Mouse (Mus musculus): ENCODE data around the gene Cpeb1. TPM values are rescaled to one million over a fixed set of nuclear protein-coding genes. Genes with fewer than 3 reads are reported as not detected.
"Not testable (repeated sequence)": the region's sequence is repeated elsewhere in the genome, so short reads cannot be mapped to it uniquely, and the experiment has no call there.

Cpeb1 gene
- 1.5 and 1.8 TPM in 2 replicates for polyA plus RNA-seq (2012; rRNA removed)

- 3% methylated on average over 28 of the region's 28 CpGs for WGBS
Observed at GRCm38 (mm10) chr7:81455155-81455651, at the start of gene Cpeb1. Gene Cpeb1, minus strand, starts transcription at chr7:81455465.

GRCm38 (mm10) chr7:81501050-81501449 is 45.8 kb upstream of the Cpeb1 start:
- WGBS, result 52% methylated on average over 2 of the region's 2 CpGs
- DNase-seq (ENCODE audit: low read depth, low spot score), result no peak

More at GRCm38 (mm10) chr7:81455155-81455651, at the start of gene Cpeb1:
- DNase-seq (ENCODE audit: low read depth, low spot score), result no peak

GRCm38 (mm10) chr7:81498181-81498580 is 42.9 kb upstream of the Cpeb1 start, which contains the start of gene BC048679:
Gene BC048679, minus strand, starts transcription at chr7:81498281.
- no peak for DNase-seq (ENCODE audit: low read depth, low spot score)
- 60% methylated on average over 7 of the region's 7 CpGs for WGBS

DNA sequence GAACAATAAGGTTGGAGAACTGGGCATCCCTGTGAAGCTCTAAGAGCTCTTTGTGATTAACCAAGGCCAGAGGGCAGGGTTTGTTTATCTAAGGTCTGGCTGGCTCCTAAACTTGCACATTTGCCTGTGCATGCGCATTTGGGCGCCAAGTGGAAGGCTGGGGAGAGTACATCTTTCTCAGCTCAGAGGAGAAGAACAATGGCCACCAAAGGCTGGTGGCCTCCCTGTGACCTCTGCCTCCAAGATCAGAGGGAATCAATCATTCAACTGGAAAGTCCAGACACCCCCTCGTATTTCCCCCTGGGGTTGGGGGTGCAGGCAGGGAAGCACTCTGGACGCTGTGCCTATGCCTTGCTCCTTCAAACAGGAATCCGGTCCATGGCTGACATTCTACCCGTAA is 41.9 kb upstream of the Cpeb1 start:
- 27% methylated on average over 6 of the region's 6 CpGs for WGBS
- no peak for DNase-seq (ENCODE audit: low read depth, low spot score)

DNA sequence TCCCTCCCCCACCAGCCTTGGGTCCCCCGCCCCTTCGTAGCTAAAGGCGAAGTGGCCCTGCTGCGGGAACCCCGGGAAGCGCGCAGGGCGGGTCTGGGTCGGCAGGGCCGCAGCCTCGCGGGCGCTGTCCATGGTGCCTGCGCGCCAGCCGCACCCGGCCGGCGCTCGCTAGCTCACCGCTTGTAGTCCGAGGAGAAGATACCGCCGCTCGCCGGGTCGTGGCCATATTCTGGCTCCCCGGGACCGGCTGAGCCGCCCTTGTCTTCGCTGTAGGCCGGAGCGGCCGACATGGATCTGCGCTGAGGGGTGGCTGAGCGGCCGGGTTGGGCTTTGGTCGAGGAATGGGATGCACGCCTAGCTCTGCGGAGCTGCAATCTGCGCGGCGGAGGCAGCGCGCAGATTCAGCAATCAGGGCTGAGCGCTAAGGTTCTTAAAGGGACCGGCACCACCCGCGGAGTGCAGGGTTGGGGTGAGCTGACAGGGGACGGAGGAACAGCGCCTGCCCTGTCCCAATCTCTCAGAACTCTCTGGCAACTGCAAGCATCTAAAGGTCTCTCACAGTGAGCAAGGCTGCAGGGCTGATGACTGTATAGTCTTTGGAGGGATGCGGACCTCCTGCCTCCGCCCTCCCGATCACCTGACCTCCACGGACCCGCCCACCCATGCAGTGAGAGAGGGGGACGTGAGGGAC is 38.2 kb upstream of the Cpeb1 start, which contains the start of gene Ap3b2:
Ap3b2 (minus strand) TSS at position 595 of the 691 bp plus-strand sequence.
- DNase-seq (ENCODE audit: low read depth, low spot score), result no peak
- WGBS, result under 1% methylated on average over 57 of the region's 57 CpGs

GRCm38 (mm10) chr7:81492628-81493027 is 37.4 kb upstream of the Cpeb1 start:
- DNase-seq (ENCODE audit: low read depth, low spot score), result no peak
- WGBS, result 48% methylated on average over 9 of the region's 9 CpGs

DNA sequence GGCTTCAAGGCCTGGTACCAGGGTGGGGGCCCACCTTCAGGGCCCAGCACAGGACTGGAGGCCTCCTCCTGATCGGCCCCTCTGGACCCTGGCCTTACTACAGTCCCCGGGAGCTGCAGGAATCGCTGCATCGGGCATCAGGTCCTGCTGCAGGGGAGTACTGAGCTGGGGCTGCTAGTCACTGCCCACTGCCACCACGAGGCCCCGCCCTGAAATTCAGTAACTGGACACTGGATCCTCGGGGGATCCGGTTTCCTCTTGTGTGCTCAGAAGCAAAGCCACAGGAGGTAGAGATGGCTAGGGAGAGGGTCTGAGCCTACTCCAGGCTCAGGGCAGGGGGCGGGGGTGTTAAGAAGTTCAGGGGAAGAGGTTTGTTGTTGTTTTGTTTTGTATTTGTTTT is 34.4 kb upstream of the Cpeb1 start:
- 13% methylated on average over 9 of the region's 9 CpGs for WGBS
- DNase-seq (ENCODE audit: low read depth, low spot score), result no peak

DNA sequence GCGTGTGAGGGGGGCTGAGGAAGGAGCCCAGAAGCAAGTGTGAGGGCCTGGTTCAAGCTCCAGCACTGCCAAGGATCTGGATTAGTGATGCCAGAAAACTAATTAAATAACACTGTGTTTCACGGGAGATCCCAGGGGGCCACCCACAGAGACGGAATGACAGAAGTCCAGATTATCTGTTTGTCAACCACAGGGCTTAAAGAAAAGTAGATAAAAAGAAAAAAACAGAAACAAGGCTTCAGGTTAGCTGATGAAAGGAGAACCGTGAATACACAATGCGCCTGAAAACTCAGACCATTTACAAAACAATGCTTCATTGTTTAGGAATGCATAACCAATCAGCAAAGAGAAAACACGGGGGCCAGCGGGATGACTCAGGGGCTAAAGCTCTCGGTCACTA is 25.5 kb upstream of the Cpeb1 start:
- 4% methylated on average over 8 of the region's 8 CpGs for WGBS
- DNase-seq (ENCODE audit: low read depth, low spot score), result no peak

DNA sequence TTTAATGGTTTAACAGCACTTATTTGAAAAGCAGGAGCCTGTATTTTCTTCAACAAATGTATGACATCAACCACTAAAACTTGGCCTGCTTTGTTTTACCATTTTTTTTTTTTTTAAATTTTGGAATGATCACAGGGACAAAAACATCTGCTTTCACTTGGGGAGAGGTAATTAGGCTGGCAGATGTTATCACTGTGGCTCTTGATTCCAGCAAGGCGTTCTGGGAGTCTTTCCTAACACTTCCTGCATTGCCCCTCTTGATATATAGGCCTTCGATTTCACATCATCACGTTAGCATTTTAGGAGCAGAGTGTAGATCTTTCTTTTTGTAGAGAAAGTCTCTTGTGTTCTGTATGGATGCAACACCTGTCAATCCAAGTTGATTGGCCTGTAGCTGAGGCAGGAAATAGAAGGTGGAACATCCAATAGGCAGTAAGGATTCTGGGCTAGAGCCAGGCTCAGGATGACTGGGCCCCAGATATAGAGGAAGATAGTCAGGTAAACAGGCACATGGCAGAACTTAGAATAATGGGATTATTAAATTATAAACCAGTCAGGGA is 24.3 kb upstream of the Cpeb1 start:
- WGBS, result 60% methylated on average over 3 of the region's 3 CpGs

GRCm38 (mm10) chr7:81478261-81478660 is 23.0 kb upstream of the Cpeb1 start:
- DNase-seq (ENCODE audit: low read depth, low spot score), result not testable (repeated sequence)

More for the DNA sequence above, 24.3 kb upstream of the Cpeb1 start:
- no peak for DNase-seq (ENCODE audit: low read depth, low spot score)

- 5% methylated on average over 24 of the region's 24 CpGs for WGBS
- DNase-seq (ENCODE audit: low read depth, low spot score), result no peak
Observed at GRCm38 (mm10) chr7:81476833-81477232, 21.6 kb upstream of the Cpeb1 start.

- WGBS, result 68% methylated on average over 3 of the region's 3 CpGs
- no peak for DNase-seq (ENCODE audit: low read depth, low spot score)
Observed at GRCm38 (mm10) chr7:81475221-81475620, 20.0 kb upstream of the Cpeb1 start.

DNA sequence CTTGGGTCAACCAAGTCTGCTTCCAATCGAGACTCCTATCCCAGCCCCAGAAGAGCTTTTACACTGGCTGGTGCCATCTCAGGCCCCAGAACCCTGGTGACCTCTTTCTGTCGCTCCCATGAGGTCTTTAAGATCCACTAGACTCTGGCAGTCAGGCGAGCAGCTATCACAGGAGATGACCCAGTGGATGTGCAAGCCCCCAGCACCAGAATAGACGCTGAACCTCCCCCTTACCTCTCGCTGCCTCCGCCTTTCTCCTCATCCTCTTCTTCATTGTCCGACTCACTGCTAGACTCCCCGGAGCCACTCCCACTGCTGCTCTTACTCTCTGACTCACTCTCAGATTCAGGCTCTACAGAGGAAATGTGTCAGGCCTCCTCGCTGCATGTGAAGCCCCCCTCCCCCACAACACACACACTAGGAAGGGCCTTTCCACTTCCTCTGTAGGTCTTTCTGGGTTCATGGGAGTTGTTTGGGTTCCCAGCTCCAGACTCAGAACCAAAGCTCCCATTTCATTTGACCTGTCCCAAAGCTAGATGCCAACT is 9.7 kb upstream of the Cpeb1 start:
- WGBS, result 68% methylated on average over 9 of the region's 9 CpGs
- DNase-seq (ENCODE audit: low read depth, low spot score), result no peak

DNA sequence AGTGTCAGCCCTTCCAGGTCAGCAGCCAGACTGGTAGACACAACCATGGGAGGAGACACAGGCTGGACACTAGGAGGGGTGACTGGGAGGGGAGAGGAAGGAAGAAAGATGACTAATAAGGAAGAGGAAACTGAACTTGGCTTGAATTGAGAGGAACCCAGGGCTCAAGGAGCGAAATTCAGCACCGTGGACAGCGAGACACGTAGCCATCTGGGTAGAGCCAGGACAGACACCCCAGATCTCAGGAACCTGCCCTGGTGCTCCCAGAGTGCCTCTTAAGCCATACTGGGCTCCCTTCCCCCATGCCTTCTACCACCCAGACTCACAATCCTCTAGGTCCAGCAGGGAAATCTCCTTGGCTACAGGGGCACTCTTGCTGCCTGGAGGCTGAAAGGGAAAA is 8.9 kb upstream of the Cpeb1 start:
- WGBS, result 2% methylated on average over 4 of the region's 4 CpGs
- no peak for DNase-seq (ENCODE audit: low read depth, low spot score)

DNA sequence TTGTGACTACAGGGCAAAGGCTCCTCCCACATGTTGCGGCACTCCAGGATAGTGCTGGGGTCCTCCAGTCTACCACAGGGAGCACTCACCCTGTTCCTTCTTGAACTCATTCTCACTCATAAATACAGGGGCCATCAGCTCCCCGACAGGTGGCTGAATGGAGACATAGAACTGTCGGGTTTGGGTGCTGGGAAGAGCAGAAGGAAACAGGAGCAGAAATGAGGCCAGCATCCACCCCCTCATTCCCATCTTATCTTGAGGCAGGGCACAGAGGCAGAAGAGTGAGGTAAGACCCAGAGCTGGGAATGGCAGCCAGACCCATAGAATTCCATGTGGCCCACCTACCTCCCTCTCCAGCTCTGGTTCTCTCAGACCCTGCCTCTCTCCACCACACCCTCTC is 7.5 kb upstream of the Cpeb1 start:
- DNase-seq (ENCODE audit: low read depth, low spot score), result no peak
- 74% methylated on average over 3 of the region's 3 CpGs for WGBS

DNA sequence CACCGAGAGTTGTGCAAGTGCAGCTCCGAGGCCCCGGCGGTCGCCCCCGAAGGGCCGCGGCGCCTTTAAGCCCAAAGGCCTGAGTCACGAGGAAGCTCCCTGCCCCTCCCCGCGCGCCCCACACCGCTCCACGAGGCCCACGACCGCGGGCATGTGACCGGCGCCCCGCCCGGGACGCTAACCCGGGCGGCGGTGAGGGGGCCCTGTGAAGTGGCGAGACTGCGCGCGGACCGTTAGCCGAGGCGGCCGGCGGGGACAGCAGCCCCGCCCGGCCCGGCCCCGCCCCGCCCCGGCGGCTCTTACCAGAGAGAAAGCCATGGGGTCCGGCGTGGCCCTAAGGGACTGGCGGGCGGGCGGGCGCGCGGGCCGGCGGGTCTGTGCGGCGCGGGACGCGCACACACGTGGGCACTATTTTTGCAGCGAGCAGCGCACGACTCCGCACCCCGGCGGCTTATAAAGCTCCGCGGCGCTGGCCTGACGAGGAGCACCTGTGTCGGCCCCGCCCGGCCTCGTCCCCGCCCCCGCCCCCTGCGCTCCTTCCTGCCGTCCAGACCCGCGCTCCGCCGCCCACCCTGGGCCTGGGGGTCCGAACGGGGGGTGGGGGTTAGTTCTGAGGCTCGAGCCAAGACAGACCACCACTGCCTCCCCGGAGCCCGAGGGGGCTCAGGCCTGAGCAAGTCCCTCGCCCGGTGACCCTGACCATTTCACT is 780 bp downstream of the Cpeb1 start:
- DNase-seq (ENCODE audit: low read depth, low spot score), result no peak
- 1% methylated on average over 82 of the region's 87 CpGs for WGBS

- WGBS, result 7% methylated on average over 78 of the region's 84 CpGs
- no peak for DNase-seq (ENCODE audit: low read depth, low spot score)
Observed at GRCm38 (mm10) chr7:81453443-81454274, 1.6 kb downstream of the Cpeb1 start.

- 8% methylated on average over 21 of the region's 21 CpGs for WGBS
- no peak for DNase-seq (ENCODE audit: low read depth, low spot score)
Observed at GRCm38 (mm10) chr7:81452971-81453441, 2.3 kb downstream of the Cpeb1 start.

- no peak for DNase-seq (ENCODE audit: low read depth, low spot score)
- WGBS, result 33% methylated on average over 2 of the region's 2 CpGs
Observed at GRCm38 (mm10) chr7:81398957-81399356, 56.3 kb downstream of the Cpeb1 start.
